Comparison of ENCODE assay signal across 24 mouse cellular contexts in the genomic region with DNA sequence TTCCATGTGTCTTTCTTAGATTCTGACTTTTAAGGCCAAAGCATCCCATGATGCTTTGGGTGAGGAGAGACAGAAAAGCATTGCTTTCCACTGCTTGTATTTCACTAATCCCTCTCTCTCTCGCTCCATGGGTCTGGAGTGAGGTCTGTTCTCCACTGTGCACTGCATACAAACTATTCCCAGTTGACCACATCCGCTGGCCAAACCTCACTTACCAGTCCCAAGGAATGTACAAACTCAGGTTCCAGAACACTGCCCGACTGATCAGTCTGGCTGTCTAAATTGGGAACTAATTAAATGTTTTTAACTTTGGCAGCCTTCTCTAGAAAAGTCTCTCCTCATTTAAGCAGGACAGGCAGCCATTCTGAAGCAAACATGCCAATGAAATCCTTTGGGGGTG.
DNase-seq lines count a peak whose midpoint lies in the region; ATAC-seq and TF ChIP-seq lines count a peak whose summit lies in the region.
"Had no signal": no experiment of that assay in that cellular context is flagged by ENCODE, and none has a peak within 500 bp of the region (broad histone marks: within the 10 kb centered on the region; RNA-seq: fewer than 3 reads in every experiment).

No protein-coding gene starts in this region.

- H3K27me3 ChIP-seq in heart, adult 2 months (ENCODE audit: control insufficient read depth, insufficient read depth, low read length): no peaks in the 10 kb centered on the region
- H3K27me3 ChIP-seq in Patski: no peaks in the 10 kb centered on the region
- no peaks in the 10 kb centered on the region for H3K27me3 ChIP-seq in kidney, adult 2 months (replicated peaks; ENCODE audit: control insufficient read depth, insufficient read depth, low read length)
- H3K27me3 ChIP-seq: embryonic facial prominence, embryonic 13.5 days; embryonic facial prominence, embryonic 15.5 days; forebrain, embryonic 13.5 days; forebrain, embryonic 15.5 days had no signal

- H3K27ac ChIP-seq in heart, adult 2 months: no peak overlapping the region
- no peak overlapping the region for H3K27ac ChIP-seq in kidney, adult 2 months (ENCODE audit: insufficient read depth, low read depth, low read length)
- H3K27ac ChIP-seq: embryonic facial prominence, embryonic 13.5 days; embryonic facial prominence, embryonic 15.5 days; forebrain, embryonic 13.5 days; forebrain, embryonic 15.5 days had no signal

- peak; percentile 97 for ATAC-seq in Patski
- ATAC-seq: forebrain, embryonic 13.5 days; forebrain, embryonic 15.5 days; forebrain, postnatal 0 days had no signal

- TF ChIP-seq CTCF in heart, adult 2 months (IDR thresholded peaks at IDR 0.05): no peak
- TF ChIP-seq CTCF in Patski (IDR thresholded peaks at IDR 0.05): no peak
- TF ChIP-seq CTCF in kidney, adult 2 months (conservative IDR thresholded peaks at IDR 0.05; ENCODE audit: insufficient read depth, insufficient read length, low read depth, low read length): no peak

- H3K9ac ChIP-seq in heart, adult 2 months (ENCODE audit: low read depth, low read length): no peak overlapping the region
- H3K9ac ChIP-seq: embryonic facial prominence, embryonic 13.5 days; embryonic facial prominence, embryonic 15.5 days; forebrain, embryonic 13.5 days; forebrain, embryonic 15.5 days; forebrain, postnatal 0 days had no signal

- no peaks in the 10 kb centered on the region for H3K36me3 ChIP-seq in heart, adult 2 months (ENCODE audit: control insufficient read depth, insufficient read depth, low read length)
- H3K36me3 ChIP-seq in kidney, adult 2 months (ENCODE audit: control insufficient read depth, insufficient read depth, low read length): no peaks in the 10 kb centered on the region
- H3K36me3 ChIP-seq: embryonic facial prominence, embryonic 13.5 days; embryonic facial prominence, embryonic 15.5 days; forebrain, embryonic 15.5 days had no signal

- no peak for TF ChIP-seq EP300 in heart, adult 2 months (IDR thresholded peaks at IDR 0.05; ENCODE audit: insufficient read depth, low read depth, low read length)

- CTCF ChIA-PET in Patski (lab: Charles Lee): no interaction called here

- H3K4me1 ChIP-seq in heart, adult 2 months (ENCODE audit: control insufficient read depth, insufficient read depth, low read length): no peaks in the 10 kb centered on the region
- no peaks in the 10 kb centered on the region for H3K4me1 ChIP-seq in kidney, adult 2 months (ENCODE audit: control insufficient read depth, insufficient read depth, low read length)
- H3K4me1 ChIP-seq: embryonic facial prominence, embryonic 13.5 days; embryonic facial prominence, embryonic 15.5 days; forebrain, embryonic 13.5 days; forebrain, embryonic 15.5 days had no signal

- intact Hi-C loops in heart, adult 2 months (cut with DNase I): no loop called here

- peak; percentile 15 for DNase-seq in gastrocnemius, adult 18-20 months (ENCODE audit: low spot score)
- DNase-seq in gastrocnemius, adult 8-10 months (ENCODE audit: low spot score in 2 of 2): no peak
- peak; percentile 84 for DNase-seq in heart, adult 11 months
- DNase-seq in heart, adult 2 months: no peak
- DNase-seq in 3134 (ENCODE audit: extremely low read depth, insufficient read length, low spot score) (peak; percentile 39), Patski (ENCODE audit: low read depth, low spot score) (peak; percentile 84)
- no peak for DNase-seq in ovary, postnatal 36 days (ENCODE audit: low spot score)
- DNase-seq in kidney, adult 2 months: no peak
- DNase-seq: adrenal gland, adult 2 months; adrenal gland, postnatal 10 days; adrenal gland, postnatal 25 days; cerebellum, adult 11 months; cerebellum, adult 18-20 months; cerebellum, adult 8-10 months; cerebellum, adult 9-11 months; cerebellum, postnatal 14 days; cerebellum, postnatal 36 days; embryo, embryonic 11 days; forebrain, postnatal 0 days had no signal

- in situ Hi-C loops in Patski (cut with MboI; ENCODE audit: low pct_unique_long_range_greater_than_20kb): no loop called here

- H3K4me3 ChIP-seq in heart, adult 2 months: no peak overlapping the region
- no peak overlapping the region for H3K4me3 ChIP-seq in kidney, adult 2 months (ENCODE audit: insufficient read depth, low read depth, low read length)
- H3K4me3 ChIP-seq: embryonic facial prominence, embryonic 13.5 days; embryonic facial prominence, embryonic 15.5 days; erythroblast, embryonic 14.5 days; forebrain, embryonic 13.5 days; forebrain, embryonic 15.5 days had no signal

- H3K79me2 ChIP-seq in heart, adult 2 months (replicated peaks; ENCODE audit: control insufficient read depth, insufficient read depth, low read length): no peaks in the 10 kb centered on the region; the same call in 1 of the 2 replicates

- POLR2A ChIA-PET in Patski (lab: Charles Lee): no interaction called here

- no peak for TF ChIP-seq POLR2A in heart, adult 2 months (IDR thresholded peaks at IDR 0.05; ENCODE audit: insufficient read depth, low read depth, low read length)
- TF ChIP-seq POLR2A in kidney, adult 2 months (IDR thresholded peaks at IDR 0.05; ENCODE audit: low read depth, low read length): no peak

- WGBS in heart, adult 2 months: 70% methylated on average over 3 of the region's 3 CpGs
- WGBS in kidney, adult 2 months: 58% methylated on average over 3 of the region's 3 CpGs

Comparison
In these comparisons a context has a peak if more than half of its experiments do, and no peak if none do; other contexts are left out.
1. DNase-seq: peak in gastrocnemius, adult 18-20 months (single experiment), heart, adult 11 months (single experiment), 3134 (single experiment) and Patski (single experiment); none in gastrocnemius, adult 8-10 months (0 of 2), heart, adult 2 months (0 of 2), ovary, postnatal 36 days (single experiment) and kidney, adult 2 months (single experiment).